Mouse (Mus musculus) embryonic stem cell, embryonic (primary cell): Measurements from ENCODE around the gene Wdr12.
"Not testable (repeated sequence)": the region's sequence is repeated elsewhere in the genome, so short reads cannot be mapped to it uniquely, and the experiment has no call there.

Experiments
- CTCF ChIA-PET, 4 experiments: fragments of 300-600 bp in 2 of 4; fragments of 350-600 bp in 2 of 4; sonication (Branson Sonifier 250); formaldehyde crosslinking; loops; one replicate each; lab custom pipeline; 2022; ENCODE audit warnings: inconsistent platforms in 2 of 4; lab: Charles Lee
- POLR2A ChIA-PET, 4 experiments: fragments of 300-600 bp in 2 of 4; fragments of 350-600 bp in 2 of 4; sonication (Branson Sonifier 250); formaldehyde crosslinking; loops; one replicate each; lab custom pipeline; 2022; ENCODE audit warnings: antibody characterized with exemption in 4 of 4, inconsistent platforms in 1 of 4; lab: Charles Lee

Wdr12 gene

DNA sequence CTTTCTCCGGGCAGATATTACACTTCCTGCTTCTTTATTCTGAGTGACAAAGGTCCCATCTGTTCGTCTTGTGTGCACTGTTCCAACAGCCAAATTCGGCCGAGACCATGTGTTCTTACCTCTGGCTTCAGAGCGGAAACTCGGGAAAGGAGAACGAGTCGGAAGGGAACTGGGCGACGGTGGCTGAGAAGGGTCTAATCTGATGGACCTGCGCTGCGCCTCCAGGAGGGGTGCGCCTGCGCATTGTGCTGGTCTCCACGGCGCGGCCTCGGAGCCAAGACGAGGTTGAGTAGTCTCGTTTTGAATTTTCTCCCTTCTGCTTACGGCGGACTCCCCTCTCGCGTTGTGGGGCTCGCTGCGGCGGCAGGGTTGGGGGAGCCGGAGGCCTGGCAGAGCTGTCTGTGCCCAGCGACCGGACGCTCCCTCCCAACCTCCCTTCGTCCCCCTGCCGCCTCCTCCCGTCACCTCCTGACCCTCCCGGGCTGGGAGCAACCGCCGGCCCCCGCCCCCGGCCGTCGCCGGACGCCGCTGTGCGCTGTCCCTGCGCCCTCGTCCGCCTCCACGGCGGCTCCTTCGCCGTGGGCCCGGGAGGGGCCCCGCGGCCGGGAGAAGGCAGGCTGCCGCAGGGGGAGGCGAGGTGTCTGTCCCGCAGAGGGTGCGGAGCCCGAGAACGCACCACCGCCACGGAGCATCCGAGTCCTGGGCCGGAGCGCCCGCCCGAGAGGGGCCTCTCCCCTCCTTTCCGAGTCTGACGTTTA, at the start of gene Wdr12, which contains the start of gene Carf:
Gene Wdr12 (minus strand): TSS at position 622 of the 758 bp plus-strand sequence.
Gene Carf (plus strand): TSS at position 224 of the 758 bp plus-strand sequence.
- CTCF ChIA-PET: no interaction called here
- POLR2A ChIA-PET: interaction anchor here (0.5 to 2.7 kb wide), 19 partner anchors 8 to 865 kb away, joined by 3 to 24 read pairs (median 4); partner anchors contain the start of genes Fam117b (in 1 of the 4) and Nbeal1 (in 1 of the 4)

DNA sequence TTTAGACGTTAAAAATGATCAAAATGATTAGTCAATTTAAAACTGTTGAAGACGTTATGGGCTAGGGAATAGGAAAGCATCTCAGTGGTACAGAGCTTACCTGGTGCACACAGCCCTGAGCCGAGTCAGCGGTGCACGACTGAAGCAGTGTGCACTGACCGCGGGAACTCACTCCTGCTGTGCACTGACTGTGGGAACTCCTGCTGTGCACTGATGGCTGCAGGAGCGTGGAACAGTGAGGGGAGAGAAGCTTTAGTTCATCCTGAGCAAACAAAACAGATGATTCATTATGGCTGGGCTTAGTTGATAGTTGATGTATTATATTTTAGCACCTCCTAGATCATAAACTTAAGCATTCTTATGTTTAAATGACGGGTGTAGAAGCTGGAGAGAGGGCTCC, 38.9 kb upstream of the Wdr12 start:
- CTCF ChIA-PET: no interaction called here
- POLR2A ChIA-PET: no interaction called here

DNA sequence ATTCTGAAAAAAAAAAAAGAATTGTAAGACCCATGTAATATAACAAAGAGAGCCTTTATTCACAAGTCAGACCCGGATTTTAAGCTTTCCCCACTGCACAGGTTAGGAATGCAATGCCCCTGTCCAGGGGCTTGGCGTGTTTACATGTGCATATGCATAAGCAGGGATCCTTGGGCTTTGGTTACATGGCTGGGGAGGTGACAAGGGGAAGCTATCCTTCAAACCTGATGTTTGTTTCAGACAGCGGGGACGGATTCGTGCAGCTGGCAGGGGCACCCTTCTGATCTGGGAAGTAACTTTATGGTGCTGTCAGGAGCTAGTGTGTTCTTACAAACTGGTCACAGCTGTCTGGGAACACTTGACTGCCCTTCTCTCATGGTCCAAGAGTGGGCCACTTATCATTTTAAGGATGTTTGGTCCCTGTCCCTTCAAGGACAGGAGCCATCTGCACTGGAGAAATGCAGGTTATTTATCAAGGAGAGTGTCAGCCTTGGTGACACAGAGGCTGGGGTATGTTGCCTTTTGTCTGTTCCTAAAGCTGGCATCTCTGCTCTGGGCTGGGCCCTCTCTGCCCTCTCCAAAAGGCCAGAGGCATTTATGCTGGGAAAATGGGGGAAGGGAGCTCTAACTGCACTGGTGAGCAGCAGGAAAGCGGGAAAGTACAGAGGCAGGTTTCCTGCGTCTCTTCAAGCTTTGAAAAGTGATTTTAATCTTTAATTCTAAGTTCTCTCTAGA, 19.4 kb upstream of the Wdr12 start:
- ChIA-PET POLR2A (interaction anchor here in 3 of 4 experiments (0.6 to 1.2 kb wide), 4 partner anchors 10 to 64 kb away, joined by 3 to 7 read pairs (median 4); no protein-coding TSS in a partner anchor), CTCF (interaction anchor here in 1 of 4 experiments (1.1 kb wide), 1 partner anchor 13 kb away, joined by 3 read pairs; no protein-coding TSS in a partner anchor)

DNA sequence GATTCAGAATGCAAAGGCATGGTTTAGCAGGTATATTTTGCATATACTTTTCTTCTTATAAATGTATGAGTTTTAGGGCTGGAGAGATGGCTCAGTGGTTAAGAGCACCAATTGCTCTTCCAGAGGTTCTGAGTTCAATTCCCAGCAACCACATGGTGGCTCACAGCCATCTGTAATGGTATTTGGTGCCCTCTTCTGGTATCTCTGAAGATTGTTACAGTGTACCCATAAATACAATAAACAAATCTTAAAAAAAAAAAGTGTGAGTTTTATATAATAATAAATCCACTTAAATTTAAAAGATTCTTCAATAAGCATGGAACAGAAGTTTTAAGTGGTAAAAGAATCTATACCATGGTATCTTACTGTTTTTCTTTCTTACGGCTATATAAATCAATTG, 6.1 kb upstream of the Wdr12 start:
- ChIA-PET CTCF (interaction anchor here in 1 of 4 experiments (0.7 to 1.7 kb wide), 2 partner anchors 13 to 110 kb away, joined by 3 read pairs; no protein-coding TSS in a partner anchor), POLR2A (interaction anchor here in 1 of 4 experiments (0.6 to 0.8 kb wide), 2 partner anchors 168 to 216 kb away, joined by 3 read pairs; no protein-coding TSS in a partner anchor)

DNA sequence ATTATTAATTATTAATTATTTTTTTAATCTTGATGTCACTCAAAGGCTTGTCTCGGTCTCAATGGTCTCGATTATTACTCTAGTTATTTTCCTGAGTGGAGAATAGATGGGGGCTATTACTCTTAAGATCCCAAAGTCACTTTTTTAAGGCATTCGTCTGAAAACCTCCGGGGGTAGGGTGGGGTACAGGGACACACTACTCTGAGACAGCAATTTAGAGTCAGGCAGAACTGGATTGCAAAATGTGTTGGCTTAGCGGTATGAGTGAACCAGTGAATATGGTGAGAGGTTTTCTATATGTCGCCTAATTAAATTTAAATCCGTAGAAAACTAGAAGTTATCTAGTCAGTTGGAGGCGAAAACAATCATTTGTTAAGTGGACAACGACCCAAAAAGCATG, 394 bp upstream of the Wdr12 start:
- ChIA-PET POLR2A (interaction anchor here in 1 of 4 experiments (1.4 to 2.7 kb wide), 2 partner anchors 12 to 81 kb away, joined by 3 to 24 read pairs; no protein-coding TSS in a partner anchor), CTCF (interaction anchor here in 1 of 4 experiments (0.5 kb wide), 1 partner anchor 65 kb away, joined by 7 read pairs; no protein-coding TSS in a partner anchor)

DNA sequence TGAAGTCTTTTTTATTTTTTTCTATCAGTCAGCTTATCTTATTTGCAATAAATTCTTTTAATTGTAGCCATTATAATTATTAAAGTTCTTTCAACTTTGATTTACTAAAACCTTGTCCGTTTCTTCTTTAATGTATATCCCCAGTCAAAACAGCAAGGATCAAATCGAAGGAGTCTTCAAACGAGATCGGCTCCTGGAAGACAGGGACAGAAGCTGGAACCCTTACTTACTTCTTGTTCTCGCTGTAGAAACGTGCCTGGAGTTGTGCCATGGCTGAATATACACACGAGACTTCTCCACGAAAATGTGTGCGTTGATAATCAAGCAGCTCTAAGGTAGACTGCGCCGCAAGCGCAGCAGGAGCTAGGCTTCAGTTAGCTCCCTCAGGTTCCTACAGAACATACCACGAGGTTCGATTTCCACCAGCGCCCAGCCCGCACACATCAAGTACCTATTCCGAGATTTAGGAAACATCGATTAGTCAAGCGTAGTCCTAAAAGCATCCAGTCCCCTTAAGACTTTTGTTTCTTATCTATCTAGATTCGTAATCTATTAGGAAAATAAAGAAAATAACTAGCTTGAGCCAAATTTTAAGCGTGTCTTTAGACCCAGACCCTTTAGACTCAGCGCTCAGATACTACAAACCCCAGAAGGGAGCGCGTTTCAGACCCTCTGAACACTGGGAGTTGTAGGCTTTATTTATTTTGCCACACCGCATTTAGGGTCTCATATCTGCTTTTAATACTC, 995 bp downstream of the Wdr12 start:
- ChIA-PET POLR2A (interaction anchor here (0.5 to 2.7 kb wide), 38 partner anchors 8 to 864 kb away, joined by 3 to 24 read pairs (median 4); partner anchors contain the start of genes Als2 (in 1 of the 4), Cyp20a1 (in 1 of the 4), Fam117b (in 1 of the 4) and Nbeal1 (in 1 of the 4)), CTCF (interaction anchor here in 2 of 4 experiments (0.5 to 0.7 kb wide), 2 partner anchors 89 to 122 kb away, joined by 3 read pairs; no protein-coding TSS in a partner anchor)

DNA sequence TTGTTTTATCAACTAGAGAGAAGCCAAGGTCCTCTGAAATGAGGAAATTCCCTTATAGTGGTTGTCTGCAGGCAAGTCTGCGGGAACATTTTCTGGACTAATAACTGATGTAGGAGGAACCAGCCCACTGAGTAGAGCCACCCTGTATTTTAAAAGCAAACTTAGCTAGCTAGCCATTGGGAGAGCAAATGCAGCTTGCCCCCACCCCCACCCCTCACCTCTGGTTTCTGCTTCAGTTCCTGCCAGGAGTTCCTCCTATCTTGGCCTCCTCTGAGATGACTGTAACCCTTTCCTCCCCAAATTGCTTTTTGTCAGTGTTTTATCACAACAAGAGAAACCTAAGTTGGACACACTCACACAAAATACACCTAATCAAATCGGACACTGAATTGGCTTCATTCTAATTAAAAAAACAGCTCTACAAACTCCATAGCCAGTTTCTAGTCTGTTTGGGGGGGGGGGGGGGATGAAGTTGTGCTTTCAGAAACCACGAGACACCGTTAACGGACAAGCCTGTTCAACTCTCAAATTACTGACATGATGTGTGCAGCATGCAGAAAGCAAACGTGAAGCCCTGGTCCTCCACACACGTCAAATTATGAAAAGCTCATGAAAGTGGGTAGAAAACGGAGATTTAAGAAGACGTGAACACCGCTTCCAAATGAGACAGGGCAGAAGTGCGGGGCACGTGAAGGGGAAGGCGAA, 1.7 kb downstream of the Wdr12 start:
- CTCF ChIA-PET: interaction anchor here in 2 of 4 experiments (0.5 to 0.7 kb wide), 2 partner anchors 88 to 121 kb away, joined by 3 read pairs; no protein-coding TSS in a partner anchor

DNA sequence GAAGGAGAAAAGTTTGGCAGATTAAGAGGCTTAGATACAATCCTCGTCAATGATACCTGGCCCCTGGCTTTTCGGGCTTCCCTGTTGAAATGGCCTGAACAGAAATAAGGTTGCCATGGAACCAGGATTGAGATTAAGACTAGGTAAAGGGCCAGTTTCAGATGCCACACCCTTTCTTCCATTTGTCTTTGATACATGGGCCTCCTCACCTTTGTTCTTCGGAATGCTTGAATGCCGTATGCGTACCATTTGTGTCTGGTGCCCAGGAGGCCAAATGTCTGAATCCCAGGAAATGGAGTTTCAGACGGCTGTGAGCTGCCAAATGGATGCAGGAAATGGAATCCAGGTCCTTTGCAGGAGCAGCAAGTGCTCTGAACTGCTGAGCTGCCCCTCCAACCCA, 22.0 kb downstream of the Wdr12 start:
- ChIA-PET POLR2A (interaction anchor here in 2 of 4 experiments (1.1 to 1.8 kb wide), 2 partner anchors 21 kb away, joined by 3 to 4 read pairs; partner anchors contain the start of gene Carf (in 1 of the 2)), CTCF (no interaction called here)

More for the DNA sequence above, 1.7 kb downstream of the Wdr12 start:
- POLR2A ChIA-PET: interaction anchor here in 3 of 4 experiments (0.6 to 2.7 kb wide), 39 partner anchors 8 to 860 kb away, joined by 3 to 24 read pairs (median 4); partner anchors contain the start of genes Als2 (in 1 of the 3), Cyp20a1 (in 1 of the 3), Fam117b (in 1 of the 3) and Nbeal1 (in 1 of the 3)

DNA sequence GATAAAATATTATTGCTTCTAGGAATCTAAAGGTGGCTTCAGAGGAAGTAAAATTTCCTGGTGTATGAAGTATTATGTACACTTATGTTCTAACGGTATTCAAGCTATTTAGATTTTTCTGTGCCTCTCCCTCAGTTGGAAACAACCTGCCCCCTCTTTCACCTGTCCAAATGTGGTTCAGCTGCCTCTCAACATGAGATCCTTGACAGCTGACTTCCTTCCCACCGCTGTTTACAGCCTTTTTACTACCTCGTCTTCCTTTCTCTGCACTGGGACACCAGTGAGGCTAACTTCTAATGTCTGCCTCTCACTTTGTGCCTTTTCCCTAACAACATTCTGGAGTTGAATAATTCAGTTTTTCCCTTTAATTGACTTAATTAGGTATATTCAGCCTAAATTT, 22.9 kb downstream of the Wdr12 start:
- CTCF ChIA-PET: no interaction called here
- POLR2A ChIA-PET: no interaction called here

DNA sequence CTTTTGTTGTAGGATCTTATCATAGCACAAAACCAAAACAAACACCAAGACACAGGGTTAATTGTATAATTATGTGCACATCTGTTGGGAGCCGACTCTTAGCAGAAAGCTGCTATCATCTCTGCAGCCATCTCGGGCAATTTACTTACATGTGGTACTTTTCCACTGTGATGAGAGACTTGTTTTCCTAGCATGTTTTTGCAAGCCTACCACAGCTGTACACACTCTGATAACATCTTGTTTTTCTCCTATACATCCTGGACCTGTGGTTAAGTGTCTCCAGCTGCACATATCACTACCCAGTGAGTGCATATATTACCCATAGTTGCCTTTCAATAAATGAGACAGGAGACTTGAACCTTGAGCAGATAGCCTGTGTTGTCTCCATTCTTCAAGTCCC, 23.5 kb downstream of the Wdr12 start:
- POLR2A ChIA-PET: interaction anchor here in 1 of 4 experiments (0.8 kb wide), 1 partner anchor 17 kb away, joined by 3 read pairs; no protein-coding TSS in a partner anchor
- CTCF ChIA-PET: no interaction called here

DNA sequence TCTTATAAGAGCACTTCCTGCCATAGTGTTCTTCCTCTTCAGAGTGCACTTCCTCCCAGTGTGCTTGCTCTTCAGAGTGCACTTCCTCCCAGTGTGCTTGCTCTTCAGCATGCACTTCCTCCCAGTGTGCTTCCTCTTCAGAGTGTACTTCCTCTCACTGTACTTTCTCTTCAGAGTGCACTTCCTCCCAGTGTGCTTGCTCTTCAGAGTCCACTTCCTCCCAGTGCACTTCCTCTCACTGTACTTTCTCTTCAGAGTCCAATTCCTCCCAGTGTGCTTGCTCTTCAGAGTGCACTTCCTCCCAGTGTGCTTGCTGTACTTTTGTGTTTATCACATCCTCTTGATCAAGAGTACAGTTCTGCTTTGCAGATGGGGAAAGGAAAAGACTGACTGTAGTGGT, 27.7 kb downstream of the Wdr12 start:
- POLR2A ChIA-PET, CTCF ChIA-PET: not testable (repeated sequence)

DNA sequence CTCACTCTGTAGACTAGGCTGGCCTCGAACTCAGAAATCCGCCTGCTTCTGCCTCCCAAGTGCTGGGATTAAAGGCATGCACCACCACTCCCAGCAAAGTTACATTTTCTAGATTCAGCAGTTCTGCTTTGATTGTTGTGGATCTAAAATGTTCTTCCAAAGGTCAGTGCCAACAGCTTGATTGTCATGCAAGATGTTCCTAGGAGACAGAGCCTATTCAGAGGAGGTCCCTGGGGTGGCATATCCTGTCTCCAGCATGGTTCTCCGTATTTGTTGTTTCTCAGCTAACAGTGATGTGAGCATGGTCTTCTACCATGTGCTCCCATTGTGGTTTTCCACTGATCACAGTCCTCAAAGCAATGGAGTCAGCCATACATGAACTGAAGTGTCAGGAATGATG, 42.1 kb downstream of the Wdr12 start:
- ChIA-PET CTCF (interaction anchor here in 1 of 4 experiments (0.6 kb wide), 1 partner anchor 20 kb away, joined by 4 read pairs; no protein-coding TSS in a partner anchor), POLR2A (interaction anchor here in 2 of 4 experiments (0.5 to 0.7 kb wide), 3 partner anchors 9 to 136 kb away, joined by 4 to 5 read pairs (median 4); no protein-coding TSS in a partner anchor)

DNA sequence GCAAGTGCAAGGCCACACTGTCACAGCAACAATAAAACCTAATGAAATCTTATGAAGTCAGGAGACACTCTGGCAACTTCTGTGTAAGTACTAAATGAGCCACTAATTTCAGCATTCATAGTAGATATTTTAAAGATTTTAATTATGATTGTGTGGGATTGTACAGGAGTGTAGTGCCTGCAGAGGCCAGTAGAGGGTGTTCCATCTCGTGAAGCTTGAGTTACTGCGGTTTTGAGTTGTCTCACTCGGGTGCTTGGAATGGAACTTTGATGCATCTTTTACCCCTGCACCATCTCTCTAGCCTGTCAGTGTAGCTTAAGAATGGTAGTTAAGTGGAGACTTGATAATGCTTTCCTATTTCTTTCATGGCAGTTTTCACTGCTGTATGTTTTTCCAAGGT, 43.8 kb downstream of the Wdr12 start:
- POLR2A ChIA-PET: interaction anchor here in 1 of 4 experiments (0.7 to 1.4 kb wide), 3 partner anchors 9 to 42 kb away, joined by 3 to 5 read pairs (median 3); no protein-coding TSS in a partner anchor
- CTCF ChIA-PET: interaction anchor here (0.6 to 1.5 kb wide), 10 partner anchors 10 to 405 kb away, joined by 3 to 5 read pairs (median 3); partner anchors contain the start of gene Ica1l (in 1 of the 4)

DNA sequence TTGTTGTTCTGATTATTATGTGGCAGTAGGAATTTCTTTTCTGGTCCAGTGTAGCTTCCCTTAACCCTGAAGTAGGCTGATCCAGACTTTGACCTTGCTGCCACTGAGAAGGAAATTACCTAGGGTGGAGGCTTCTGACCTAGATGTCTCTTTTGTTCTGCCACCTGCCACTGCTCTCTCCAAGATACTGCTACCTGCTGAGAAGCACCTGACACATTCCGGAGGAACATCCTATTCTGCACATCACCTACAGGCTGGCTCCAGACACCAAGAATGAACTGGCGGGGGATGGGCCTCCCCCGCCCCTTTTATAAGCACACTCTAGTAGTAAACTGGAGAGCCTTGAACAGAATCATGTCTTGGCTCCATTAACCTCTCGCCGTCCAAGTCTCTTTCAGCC, 51.0 kb downstream of the Wdr12 start:
- POLR2A ChIA-PET: interaction anchor here in 1 of 4 experiments (0.6 kb wide), 1 partner anchor 9 kb away, joined by 5 read pairs; no protein-coding TSS in a partner anchor

DNA sequence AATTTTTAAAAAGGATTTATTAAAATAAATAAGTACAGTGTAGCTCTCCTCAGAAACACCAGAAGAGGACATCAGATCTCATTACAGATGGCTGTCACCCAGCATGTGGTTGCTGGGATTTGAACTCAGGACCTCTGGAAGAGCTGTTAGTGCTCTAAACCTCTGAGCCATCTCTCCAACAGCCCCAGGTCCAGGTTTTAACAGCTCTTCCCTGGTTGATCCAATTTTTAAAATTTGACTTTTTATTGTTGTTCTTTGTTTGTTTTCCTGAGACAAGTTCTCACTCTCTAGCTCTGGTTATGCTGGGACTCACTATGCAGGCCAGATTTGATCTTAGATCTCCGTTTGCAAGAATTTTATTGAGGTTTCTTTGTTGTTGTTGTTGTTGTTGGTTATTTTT, 53.9 kb downstream of the Wdr12 start:
- POLR2A ChIA-PET: interaction anchor here in 1 of 4 experiments (1.4 kb wide), 1 partner anchor 52 kb away, joined by 4 read pairs; no protein-coding TSS in a partner anchor
- CTCF ChIA-PET: interaction anchor here in 3 of 4 experiments (0.6 to 2.0 kb wide), 4 partner anchors 10 to 228 kb away, joined by 3 to 5 read pairs (median 4); no protein-coding TSS in a partner anchor

More for the DNA sequence above, 51.0 kb downstream of the Wdr12 start:
- CTCF ChIA-PET: not testable (repeated sequence)

DNA sequence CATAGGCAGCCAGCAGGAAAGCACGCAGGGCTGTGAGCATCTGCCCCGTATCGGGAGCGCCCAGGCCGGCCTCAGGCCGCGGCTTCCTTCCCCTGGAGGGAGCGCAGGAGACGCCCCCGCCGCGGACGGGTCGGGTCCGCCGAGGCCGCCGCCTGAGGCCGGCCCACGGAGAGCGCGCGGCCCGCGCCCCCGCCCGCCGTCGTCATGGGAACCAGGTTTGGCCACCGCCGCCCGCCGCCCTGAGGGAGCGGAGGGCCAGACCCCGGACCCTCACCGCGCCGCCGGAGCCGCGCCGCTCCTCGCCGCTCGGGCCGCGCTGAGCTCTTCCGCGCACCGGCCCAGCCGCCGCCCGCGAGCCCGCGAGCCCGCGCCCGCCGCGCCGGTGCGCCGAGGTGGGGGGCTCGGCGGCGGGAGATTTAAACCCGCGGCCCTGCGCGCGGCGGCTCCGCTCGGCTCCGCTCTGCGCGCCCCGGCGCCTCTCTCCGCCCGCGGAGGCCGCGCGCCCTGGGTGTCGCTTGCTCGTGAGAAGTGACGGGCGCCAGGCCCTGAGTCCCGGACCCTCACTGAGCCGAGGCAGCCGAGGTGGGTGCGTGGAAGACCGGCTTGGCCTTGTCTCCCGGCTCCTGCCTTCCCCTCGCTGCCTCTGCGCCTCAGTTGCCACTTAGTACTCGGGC, 55.5 kb downstream of the Wdr12 start, which contains the start of gene Ica1l:
Gene Ica1l (minus strand): TSS at position 389 of the 674 bp plus-strand sequence.
- CTCF ChIA-PET: interaction anchor here in 1 of 4 experiments (2.0 kb wide), 1 partner anchor 12 kb away, joined by 5 read pairs; no protein-coding TSS in a partner anchor
- POLR2A ChIA-PET: interaction anchor here in 2 of 4 experiments (0.6 to 1.4 kb wide), 3 partner anchors 54 to 333 kb away, joined by 3 to 5 read pairs (median 4); no protein-coding TSS in a partner anchor
